Mouse (Mus musculus) neural tube, embryonic 15.5 days (tissue): Measurements from ENCODE around the gene Ipo13. TPM values are rescaled to one million over a fixed set of nuclear protein-coding genes. Genes with fewer than 3 reads are reported as not detected.

Experiments
- ATAC-seq: fragments of 200-750 bp; cut with Nextera tagmentation; 2 replicates; pipeline ENCODE4 v1.8.0; 2017; ENCODE audit warnings: mild to moderate bottlenecking, moderate TSS enrichment, moderate library complexity; ENCODE audit not compliant: low FRiP score
- H3K27ac ChIP-seq: fragments of 300-500 bp; sonication (generic); replicated peaks from 2 replicates; pipeline ENCODE4 v1.5.1; 2015; ENCODE audit warnings: mild to moderate bottlenecking, inconsistent platforms
- H3K27me3 ChIP-seq: fragments of 300-500 bp; sonication (generic); replicated peaks from 2 replicates; pipeline ENCODE4 v1.6.1; 2015; ENCODE audit warnings: inconsistent platforms
- H3K36me3 ChIP-seq: fragments of 300-500 bp; sonication (generic); 2 replicates; pipeline ENCODE4 v1.6.1; 2015; ENCODE audit warnings: inconsistent platforms
- H3K4me1 ChIP-seq: fragments of 300-500 bp; sonication (generic); 2 replicates; pipeline ENCODE4 v1.6.1; 2015; ENCODE audit warnings: inconsistent platforms
- H3K4me2 ChIP-seq: fragments of 300-500 bp; sonication (generic); 2 replicates; pipeline ENCODE4 v1.6.1; 2015; ENCODE audit warnings: inconsistent platforms, mild to moderate bottlenecking, moderate library complexity
- H3K4me3 ChIP-seq: fragments of 300-500 bp; sonication (generic); replicated peaks from 2 replicates; pipeline ENCODE4 v1.5.1; 2015; ENCODE audit warnings: mild to moderate bottlenecking, inconsistent platforms
- H3K9ac ChIP-seq: fragments of 300-500 bp; sonication (generic); replicated peaks from 2 replicates; pipeline ENCODE4 v1.6.1; 2015; ENCODE audit warnings: mild to moderate bottlenecking, inconsistent platforms
- H3K9me3 ChIP-seq: fragments of 300-500 bp; sonication (generic); replicated peaks from 2 replicates; pipeline ENCODE4 v1.6.1; 2016; ENCODE audit warnings: inconsistent platforms
- WGBS: fragments of 180-500 bp; shearing (Covaris S2); methylation state at CpG from one replicate; pipeline ENCODE4 v1.1.7; 2015; ENCODE audit warnings: mixed read lengths; 5-methylcytosine and 5-hydroxymethylcytosine counted together
- polyA plus RNA-seq: library from polyadenylated mRNA; unstranded; fragments of >200 nt; fragmentation: Nextera tagmentation; extraction: Ambion mirVana; gene quantifications from 2 replicates; pipeline ENCODE4 v1.2.1, GENCODE M21; 2015

Gene Ipo13
- polyA plus RNA-seq, 1 experiment from 2014 or later: 59.3 TPM

- Histone ChIP-seq H3K27ac (0 out of 2 replicates have a peak overlapping the region, but pooled peaks have one; percentile 0), H3K36me3 (no peaks in the 10 kb centered on the region), H3K9me3 (no peaks in the 10 kb centered on the region), H3K9ac (peak overlapping the region; percentile 64), H3K4me2 (peak overlapping the region; percentile 96), H3K4me3 (peak overlapping the region; percentile 51), H3K4me1 (peaks cover 38% of the 10 kb centered on the region), H3K27me3 (peaks cover 52% of the 10 kb centered on the region)
- 2% methylated on average over 71 of the region's 71 CpGs for WGBS
- ATAC-seq: peak; percentile 76
Measured at GRCm38 (mm10) chr4:117926545-117927482, 12.0 kb upstream of the Ipo13 start.

GRCm38 (mm10) chr4:117924916-117925315 lies 10.1 kb upstream of the Ipo13 start:
- H3K4me1 ChIP-seq: peaks cover 36% of the 10 kb centered on the region
- H3K36me3 ChIP-seq: no peaks in the 10 kb centered on the region
- no peak overlapping the region for H3K9ac ChIP-seq
- no peaks in the 10 kb centered on the region for H3K9me3 ChIP-seq
- H3K27ac ChIP-seq: no peak overlapping the region
- ATAC-seq: no peak
- 67% methylated on average over 5 of the region's 6 CpGs for WGBS
- no peak overlapping the region for H3K4me2 ChIP-seq
- no peak overlapping the region for H3K4me3 ChIP-seq
- peaks cover 40% of the 10 kb centered on the region for H3K27me3 ChIP-seq

- 73% methylated on average over 2 of the region's 2 CpGs for WGBS
Measured at GRCm38 (mm10) chr4:117923450-117923849, 8.7 kb upstream of the Ipo13 start.

GRCm38 (mm10) chr4:117921358-117921757 lies 6.6 kb upstream of the Ipo13 start:
- H3K27me3 ChIP-seq: peaks cover 13% of the 10 kb centered on the region
- no peak overlapping the region for H3K4me3 ChIP-seq
- no peak overlapping the region for H3K9ac ChIP-seq
- no peak overlapping the region for H3K27ac ChIP-seq
- ATAC-seq: no peak
- H3K36me3 ChIP-seq: no peaks in the 10 kb centered on the region
- H3K4me1 ChIP-seq: peaks cover 3% of the 10 kb centered on the region
- WGBS: 90% methylated on average over 2 of the region's 2 CpGs
- H3K9me3 ChIP-seq: no peaks in the 10 kb centered on the region
- H3K4me2 ChIP-seq: no peak overlapping the region

More at GRCm38 (mm10) chr4:117923450-117923849, 8.7 kb upstream of the Ipo13 start:
- Histone ChIP-seq H3K9ac (no peak overlapping the region), H3K27ac (no peak overlapping the region), H3K4me2 (no peak overlapping the region), H3K4me1 (peaks cover 21% of the 10 kb centered on the region), H3K36me3 (no peaks in the 10 kb centered on the region), H3K9me3 (no peaks in the 10 kb centered on the region), H3K4me3 (no peak overlapping the region), H3K27me3 (peaks cover 25% of the 10 kb centered on the region)
- no peak for ATAC-seq

GRCm38 (mm10) chr4:117918762-117919161 lies 4.0 kb upstream of the Ipo13 start:
- Histone ChIP-seq H3K4me3 (no peak overlapping the region), H3K4me1 (peaks cover 16% of the 10 kb centered on the region), H3K9ac (no peak overlapping the region), H3K36me3 (no peaks in the 10 kb centered on the region), H3K27me3 (no peaks in the 10 kb centered on the region; the same call in 1 of the 2 replicates), H3K9me3 (no peaks in the 10 kb centered on the region), H3K27ac (no peak overlapping the region), H3K4me2 (no peak overlapping the region)
- WGBS: 91% methylated on average over 5 of the region's 5 CpGs
- ATAC-seq: no peak

GRCm38 (mm10) chr4:117918261-117918660 lies 3.5 kb upstream of the Ipo13 start:
- ATAC-seq: no peak
- no peak overlapping the region for H3K27ac ChIP-seq
- no peaks in the 10 kb centered on the region for H3K9me3 ChIP-seq
- 78% methylated on average over 3 of the region's 3 CpGs for WGBS
- H3K4me3 ChIP-seq: no peak overlapping the region
- H3K36me3 ChIP-seq: no peaks in the 10 kb centered on the region
- no peak overlapping the region for H3K9ac ChIP-seq
- H3K4me1 ChIP-seq: peaks cover 21% of the 10 kb centered on the region
- H3K27me3 ChIP-seq: no peaks in the 10 kb centered on the region; the same call in 1 of the 2 replicates
- no peak overlapping the region for H3K4me2 ChIP-seq

- WGBS: 94% methylated on average over 4 of the region's 4 CpGs
- Histone ChIP-seq H3K9me3 (no peaks in the 10 kb centered on the region), H3K27me3 (no peaks in the 10 kb centered on the region; the same call in 1 of the 2 replicates), H3K4me3 (no peak overlapping the region), H3K27ac (no peak overlapping the region), H3K4me1 (peaks cover 25% of the 10 kb centered on the region), H3K36me3 (no peaks in the 10 kb centered on the region), H3K4me2 (no peak overlapping the region), H3K9ac (no peak overlapping the region)
- ATAC-seq: no peak
Measured at GRCm38 (mm10) chr4:117917847-117918246, 3.0 kb upstream of the Ipo13 start.

- Histone ChIP-seq H3K27ac (no peak overlapping the region), H3K4me3 (no peak overlapping the region), H3K4me2 (no peak overlapping the region), H3K27me3 (no peaks in the 10 kb centered on the region), H3K4me1 (peaks cover 29% of the 10 kb centered on the region), H3K9ac (no peak overlapping the region), H3K9me3 (no peaks in the 10 kb centered on the region), H3K36me3 (no peaks in the 10 kb centered on the region)
- ATAC-seq: no peak
- 96% methylated on average over 4 of the region's 4 CpGs for WGBS
Measured at GRCm38 (mm10) chr4:117917402-117917801, 2.6 kb upstream of the Ipo13 start.

- 85% methylated on average over 5 of the region's 5 CpGs for WGBS
- no peaks in the 10 kb centered on the region for H3K27me3 ChIP-seq
- no peak overlapping the region for H3K9ac ChIP-seq
- no peak for ATAC-seq
- peaks cover 39% of the 10 kb centered on the region for H3K4me1 ChIP-seq
- no peaks in the 10 kb centered on the region for H3K9me3 ChIP-seq
- no peak overlapping the region for H3K4me3 ChIP-seq
- H3K4me2 ChIP-seq: peak overlapping the region; percentile 99
- H3K36me3 ChIP-seq: peaks cover 6% of the 10 kb centered on the region
- no peak overlapping the region for H3K27ac ChIP-seq
Measured at GRCm38 (mm10) chr4:117916386-117916785, 1.6 kb upstream of the Ipo13 start.

GRCm38 (mm10) chr4:117915489-117916105 lies 798 bp upstream of the Ipo13 start:
- Histone ChIP-seq H3K4me2 (peak overlapping the region; percentile 99), H3K4me3 (peak overlapping the region; percentile 88), H3K27me3 (no peaks in the 10 kb centered on the region), H3K36me3 (peaks cover 14% of the 10 kb centered on the region), H3K27ac (peak overlapping the region; percentile 90), H3K9me3 (no peaks in the 10 kb centered on the region), H3K4me1 (peaks cover 47% of the 10 kb centered on the region), H3K9ac (peak overlapping the region; percentile 87)
- 5% methylated on average over 19 of the region's 19 CpGs for WGBS
- ATAC-seq: peak; percentile 3; the same call in 1 of the 2 replicates

GRCm38 (mm10) chr4:117914031-117914430 lies 768 bp downstream of the Ipo13 start:
- Histone ChIP-seq H3K27me3 (no peaks in the 10 kb centered on the region), H3K36me3 (peaks cover 15% of the 10 kb centered on the region), H3K9ac (peak overlapping the region; percentile 87), H3K4me1 (peaks cover 63% of the 10 kb centered on the region), H3K27ac (peak overlapping the region; percentile 90), H3K4me3 (peak overlapping the region; percentile 88), H3K4me2 (peak overlapping the region; percentile 99), H3K9me3 (no peaks in the 10 kb centered on the region)
- 0 out of 2 replicates have a peak, but pooled peaks have one; percentile 1 for ATAC-seq
- WGBS: 18% methylated on average over 8 of the region's 8 CpGs
